Mouse (Mus musculus) E14TG2a.4 (cell line): ENCODE data around the gene Clstn3.

Experiments used
- CTCF ChIP-seq: conservative IDR thresholded peaks from 2 replicates; pipeline ENCODE4 v1.5.1; 2014; ENCODE audit warnings: low read length
- POU5F1 ChIP-seq: IDR thresholded peaks from 2 replicates; pipeline ENCODE4 v1.6.1; 2014; ENCODE audit warnings: low read length, borderline replicate concordance

DNA sequence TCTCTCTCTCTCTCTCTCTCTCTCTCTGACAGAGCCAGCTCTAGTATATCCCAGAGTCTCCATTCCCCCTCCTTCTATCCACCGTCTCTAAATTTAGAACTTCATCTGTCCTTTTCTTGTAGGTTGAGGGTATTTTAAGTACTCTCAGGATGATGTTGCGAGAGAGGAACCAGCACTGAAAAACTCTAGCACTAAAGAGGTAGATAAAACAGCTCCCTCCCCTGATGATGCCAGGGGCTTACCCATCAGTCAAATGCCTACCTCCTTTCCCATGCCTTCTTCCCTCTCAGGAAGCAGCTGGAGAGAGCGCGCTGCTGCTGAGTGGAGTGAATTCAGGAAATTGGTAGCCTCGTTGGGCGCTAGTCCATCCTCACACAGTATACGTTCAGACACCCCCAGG, 37.3 kb downstream of the Clstn3 start:
- TF ChIP-seq CTCF (no peak), POU5F1 (no peak)
